Mouse (Mus musculus) heart, embryonic 11.5 days (tissue): ENCODE results near the gene Ahctf1. TPM values are rescaled to one million over a fixed set of nuclear protein-coding genes. Genes with fewer than 3 reads are reported as not detected.

Experiments used
- ATAC-seq: fragments of 200-750 bp; cut with Nextera tagmentation; replicated peaks from 2 replicates; pipeline ENCODE4 v1.8.0; 2017; ENCODE audit warnings: moderate library complexity; ENCODE audit not compliant: insufficient number of reproducible peaks, low FRiP score, low TSS enrichment
- H3K27ac ChIP-seq: fragments of 300-500 bp; sonication (generic); 2 replicates; pipeline ENCODE4 v1.5.1; 2014; ENCODE audit warnings: mild to moderate bottlenecking, low read depth, low read length
- H3K27me3 ChIP-seq: fragments of 300-500 bp; sonication (generic); 2 replicates; pipeline ENCODE4 v1.6.1; 2014; ENCODE audit warnings: mild to moderate bottlenecking, low read length, mixed read lengths; ENCODE audit not compliant: control insufficient read depth, insufficient read depth
- H3K36me3 ChIP-seq: fragments of 300-500 bp; sonication (generic); 2 replicates; pipeline ENCODE4 v1.6.1; 2014; ENCODE audit warnings: mild to moderate bottlenecking, low read length, moderate library complexity, mixed read lengths; ENCODE audit not compliant: control insufficient read depth, insufficient read depth
- H3K4me1 ChIP-seq: fragments of 300-500 bp; sonication (generic); 2 replicates; pipeline ENCODE4 v1.6.1; 2014; ENCODE audit warnings: low read length; ENCODE audit not compliant: control insufficient read depth, insufficient read depth
- H3K4me2 ChIP-seq: fragments of 300-500 bp; sonication (generic); 2 replicates; pipeline ENCODE4 v1.6.1; 2014; ENCODE audit warnings: mild to moderate bottlenecking, moderate library complexity
- H3K4me3 ChIP-seq: fragments of 300-500 bp; sonication (generic); 2 replicates; pipeline ENCODE4 v1.5.1; 2014; ENCODE audit warnings: low read depth, low read length
- H3K9ac ChIP-seq: fragments of 300-500 bp; sonication (generic); 2 replicates; pipeline ENCODE4 v1.6.1; 2014; ENCODE audit warnings: mild to moderate bottlenecking, low read depth, low read length, moderate library complexity
- H3K9me3 ChIP-seq: fragments of 300-500 bp; sonication (generic); replicated peaks from 2 replicates; pipeline ENCODE4 v1.6.1; 2016; ENCODE audit warnings: low read length; ENCODE audit not compliant: control insufficient read depth
- WGBS: fragments of 180-500 bp; shearing (Covaris S2); extraction: QIAGEN DNeasy Blood & Tissue Kit; methylation state at CpG from one replicate; pipeline ENCODE4 v1.1.7; 2014; ENCODE audit not compliant: insufficient replicate concordance; 5-methylcytosine and 5-hydroxymethylcytosine counted together
- polyA plus RNA-seq: library from polyadenylated mRNA; unstranded; fragments of >200 nt; fragmentation: Nextera tagmentation; extraction: Ambion mirVana; gene quantifications from 2 replicates; pipeline ENCODE4 v1.2.1, GENCODE M21; 2014

Ahctf1 gene
- polyA plus RNA-seq, 1 experiment from 2014 or later = 27.0 TPM

DNA sequence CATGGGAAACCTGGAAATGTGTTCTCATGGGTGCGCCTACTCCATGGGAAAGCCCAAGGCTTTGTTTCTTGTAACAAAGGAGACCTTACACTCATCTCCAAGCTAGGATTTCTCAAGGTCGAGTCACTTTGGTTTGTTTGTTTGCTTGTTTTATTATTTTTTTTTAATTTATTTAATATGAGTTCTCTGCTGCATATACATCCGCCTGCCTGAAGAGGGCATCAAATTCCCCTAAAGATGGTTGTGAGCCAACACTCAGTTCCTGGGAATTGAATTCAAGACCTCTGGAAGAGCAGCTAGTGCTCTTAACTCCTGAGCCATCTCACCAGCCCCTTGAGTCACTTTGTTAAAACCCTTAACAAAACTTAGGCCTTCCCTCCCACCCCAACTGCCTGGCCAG lies 90.1 kb downstream of the Ahctf1 start:
- Histone ChIP-seq H3K27me3 (no peaks in the 10 kb centered on the region), H3K36me3 (no peaks in the 10 kb centered on the region), H3K9me3 (no peaks in the 10 kb centered on the region), H3K4me3 (no peak overlapping the region), H3K4me2 (no peak overlapping the region), H3K4me1 (no peaks in the 10 kb centered on the region), H3K27ac (no peak overlapping the region), H3K9ac (no peak overlapping the region)
- ATAC-seq = no peak
- 81% methylated on average over 3 of the region's 3 CpGs for WGBS

DNA sequence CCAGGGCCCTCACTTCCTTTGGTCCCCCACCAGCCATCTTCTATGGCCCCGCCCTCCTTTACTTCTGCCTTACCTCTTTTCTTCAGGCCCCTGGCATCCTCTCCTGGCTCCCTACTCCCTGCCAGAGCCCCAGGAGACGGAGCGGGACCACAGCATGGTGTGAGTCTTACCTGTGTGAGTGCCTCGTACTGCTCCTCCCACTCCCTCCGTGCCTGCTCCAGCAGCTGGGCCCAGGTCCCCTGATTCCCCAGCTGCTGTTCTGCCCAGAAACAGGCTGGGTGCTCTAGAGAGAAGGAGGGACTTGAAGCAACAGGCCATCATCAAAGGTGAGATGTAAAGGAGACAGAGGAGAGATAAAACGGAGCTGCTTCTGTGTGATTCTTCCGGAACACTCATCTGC lies 90.8 kb downstream of the Ahctf1 start:
- Histone ChIP-seq H3K9ac (no peak overlapping the region), H3K4me3 (no peak overlapping the region), H3K36me3 (no peaks in the 10 kb centered on the region), H3K27ac (no peak overlapping the region), H3K27me3 (no peaks in the 10 kb centered on the region), H3K4me2 (no peak overlapping the region), H3K4me1 (no peaks in the 10 kb centered on the region), H3K9me3 (no peaks in the 10 kb centered on the region)
- no peak for ATAC-seq
- 72% methylated on average over 7 of the region's 7 CpGs for WGBS

- Histone ChIP-seq H3K4me1 (no peaks in the 10 kb centered on the region), H3K36me3 (no peaks in the 10 kb centered on the region), H3K9me3 (no peaks in the 10 kb centered on the region), H3K9ac (no peak overlapping the region), H3K27ac (no peak overlapping the region), H3K4me3 (no peak overlapping the region), H3K4me2 (no peak overlapping the region), H3K27me3 (no peaks in the 10 kb centered on the region)
- WGBS = 70% methylated on average over 5 of the region's 5 CpGs
- no peak for ATAC-seq
Observed at GRCm38 (mm10) chr1:179710739-179711138, 92.7 kb downstream of the Ahctf1 start.

DNA sequence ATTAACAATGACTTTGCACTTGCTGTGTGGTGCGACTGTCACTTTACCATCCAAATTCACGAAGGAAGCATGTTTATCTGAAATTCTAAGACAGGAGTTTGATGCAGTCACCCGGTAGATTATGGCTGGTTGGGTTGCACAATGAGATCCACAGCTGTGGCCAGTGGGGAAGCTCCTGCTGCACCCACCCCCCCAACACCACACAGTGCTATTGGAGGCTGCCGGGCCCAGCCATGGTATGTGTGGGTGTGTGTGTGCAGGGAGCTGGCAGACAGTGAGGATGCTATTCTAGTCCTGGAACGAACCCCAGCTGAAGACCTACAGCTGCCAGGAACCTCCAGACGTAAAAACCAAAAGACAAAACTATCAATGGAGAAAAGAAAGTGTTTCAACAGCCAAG lies 94.1 kb downstream of the Ahctf1 start:
- WGBS = 78% methylated on average over 6 of the region's 6 CpGs
- Histone ChIP-seq H3K27ac (no peak overlapping the region), H3K4me2 (no peak overlapping the region), H3K9ac (no peak overlapping the region), H3K36me3 (no peaks in the 10 kb centered on the region), H3K4me1 (no peaks in the 10 kb centered on the region), H3K27me3 (no peaks in the 10 kb centered on the region), H3K9me3 (no peaks in the 10 kb centered on the region), H3K4me3 (no peak overlapping the region)
- no peak for ATAC-seq

DNA sequence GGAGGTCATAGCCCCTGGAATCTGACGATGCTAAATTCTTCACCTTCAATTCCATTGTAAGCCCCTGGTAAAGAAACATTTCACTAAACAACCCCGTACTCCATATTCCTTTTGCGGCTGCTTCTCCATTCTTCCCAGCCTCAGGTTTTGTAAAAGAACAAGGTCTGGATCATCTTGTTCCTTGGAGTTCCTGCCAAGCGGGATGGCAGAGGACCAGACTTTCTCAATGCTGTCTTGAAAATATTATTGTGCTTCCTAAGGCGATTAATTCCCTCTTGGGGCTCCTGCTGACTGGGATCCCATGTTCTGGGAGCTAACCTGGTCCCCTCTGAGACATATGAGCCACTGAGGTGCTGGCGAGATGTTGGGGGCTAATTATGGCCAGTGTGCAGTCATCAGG lies 98.3 kb downstream of the Ahctf1 start:
- Histone ChIP-seq H3K36me3 (no peaks in the 10 kb centered on the region), H3K4me3 (no peak overlapping the region), H3K9me3 (no peaks in the 10 kb centered on the region), H3K27me3 (0 out of 2 replicates have a peak, but pooled peaks cover 2% of the 10 kb centered on the region), H3K27ac (no peak overlapping the region), H3K9ac (no peak overlapping the region), H3K4me2 (no peak overlapping the region), H3K4me1 (no peaks in the 10 kb centered on the region)
- 88% methylated on average over 6 of the region's 6 CpGs for WGBS
- ATAC-seq = no peak

- H3K4me2 ChIP-seq = no peak overlapping the region
- no peak for ATAC-seq
- 52% methylated on average over 3 of the region's 3 CpGs for WGBS
- H3K36me3 ChIP-seq = no peaks in the 10 kb centered on the region
- H3K4me1 ChIP-seq = no peaks in the 10 kb centered on the region
- no peak overlapping the region for H3K9ac ChIP-seq
- no peak overlapping the region for H3K27ac ChIP-seq
- 0 out of 2 replicates have a peak, but pooled peaks cover 2% of the 10 kb centered on the region for H3K27me3 ChIP-seq
- no peaks in the 10 kb centered on the region for H3K9me3 ChIP-seq
- no peak overlapping the region for H3K4me3 ChIP-seq
Observed at GRCm38 (mm10) chr1:179704150-179704549, 99.3 kb downstream of the Ahctf1 start.

Other genes with a start within 250 kb of the Ahctf1 start
- gene Sccpdh, start 135.5 kb downstream of the Ahctf1 start, polyA plus RNA-seq = 82.4 and 96.1 TPM in 2 replicates
- gene Kif28, start 58.4 kb downstream of the Ahctf1 start, polyA plus RNA-seq = 0.11 TPM in 1 of 2 replicates, not detected in the other
- 0.21 and 0.37 TPM in 2 replicates for gene Gm10518, start 304 bp downstream of the Ahctf1 start, polyA plus RNA-seq
- 10.5 and 13.5 TPM in 2 replicates for gene Cdc42bpa, start 156.8 kb upstream of the Ahctf1 start, polyA plus RNA-seq